Mouse (Mus musculus) liver, adult 2 months (tissue): ENCODE measurements around the gene Pdzd2.

Experiments
- CTCF ChIP-seq: fragments of 200-500 bp; IDR thresholded peaks from 2 replicates; pipeline ENCODE4 v1.5.1; 2011; ENCODE audit warnings: low read depth, low read length, control low read depth
- POLR2A ChIP-seq: fragments of 200-500 bp; IDR thresholded peaks from 2 replicates; pipeline ENCODE4 v1.6.1; 2011; ENCODE audit warnings: low read length, control low read depth; ENCODE audit not compliant: insufficient read depth; ENCODE audit errors: extremely low read depth

GRCm38 (mm10) chr15:12490527-12490926, 249.2 kb downstream of the Pdzd2 start:
- TF ChIP-seq POLR2A: no peak
- no peak for TF ChIP-seq CTCF
